Mouse (Mus musculus): Measurements from ENCODE around the gene Knop1. TPM values are rescaled to one million over a fixed set of nuclear protein-coding genes. Genes with fewer than 3 reads are reported as not detected.

Gene Knop1
- 16.1 TPM for polyA plus RNA-seq (2017; shearing (Covaris generic))

DNA sequence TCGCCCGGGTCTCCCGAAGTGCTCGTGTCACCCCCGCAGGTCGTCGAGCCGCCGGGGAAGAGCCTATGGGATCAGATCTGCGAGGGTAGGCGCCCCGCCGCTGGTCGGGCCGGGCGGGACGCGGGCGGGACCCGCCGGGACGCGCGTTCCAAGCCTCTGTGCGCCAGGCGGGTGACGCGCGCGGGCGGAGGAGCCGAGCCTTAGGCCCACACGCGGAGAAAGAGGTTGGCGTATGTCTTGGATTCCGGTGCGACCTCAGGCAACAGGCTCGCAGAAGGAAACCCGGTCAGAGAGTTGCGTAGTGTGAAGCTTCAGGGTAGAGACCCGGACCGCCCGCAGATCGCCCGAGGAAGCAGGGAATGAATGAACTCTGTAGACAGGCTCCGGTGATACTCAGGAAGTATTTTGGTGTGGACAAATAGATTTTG is at the start of gene Knop1:
Knop1 (minus strand) TSS at position 378 of the 428 bp plus-strand sequence.

DNA sequence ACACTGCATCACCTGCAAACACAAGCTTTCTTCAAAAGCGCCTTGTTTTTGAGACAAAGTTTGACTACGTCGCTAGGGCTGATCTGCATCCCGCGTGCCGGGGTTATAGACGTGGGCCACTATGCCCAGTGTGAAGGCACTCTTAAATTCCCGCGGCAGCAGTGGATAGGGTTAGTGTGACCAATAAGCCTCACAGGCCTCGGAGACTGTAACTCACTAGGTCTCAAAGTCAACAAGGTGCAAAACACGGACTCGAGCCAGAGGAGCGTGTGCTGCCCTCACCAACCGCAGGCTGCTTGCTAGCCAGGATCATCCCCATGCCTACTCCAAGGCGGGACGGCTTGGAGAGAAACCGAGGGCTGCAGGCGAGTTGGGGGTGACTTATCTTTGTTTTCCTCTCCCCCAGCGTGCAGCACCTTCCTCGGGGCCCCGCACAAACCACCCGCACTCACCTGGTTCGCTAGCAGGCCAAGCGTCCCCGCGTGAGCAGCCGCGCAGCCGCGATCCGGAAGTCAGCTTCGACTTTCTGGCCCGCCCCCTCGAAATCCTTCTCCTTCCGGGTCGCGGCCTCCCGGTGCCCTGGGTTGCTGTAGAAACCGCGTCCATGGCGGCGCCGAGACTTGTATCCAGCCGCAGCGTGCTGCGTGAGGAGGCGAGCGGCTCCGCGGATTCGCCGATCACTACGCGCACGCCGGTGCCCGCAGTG is 730 bp downstream of the Knop1 start, which contains the start of gene Iqck:
Iqck (plus strand) TSS at position 582 of the 706 bp plus-strand sequence.

Other genes starting within 250 kb of the Knop1 start
- gene Gde1, start 150.5 kb downstream of the Knop1 start, polyA plus RNA-seq (2017; shearing (Covaris generic)), result 50.4 TPM
- 4.2 TPM for gene Ccp110, start 143.7 kb downstream of the Knop1 start, polyA plus RNA-seq (2017; shearing (Covaris generic))
- gene Vps35l, start 116.0 kb downstream of the Knop1 start, polyA plus RNA-seq (2017; shearing (Covaris generic)), result 65.0 TPM
- gene Iqck, start 502 bp downstream of the Knop1 start, polyA plus RNA-seq (2017; shearing (Covaris generic)), result 0.51 TPM
- not detected for gene Gprc5b, start 139.0 kb upstream of the Knop1 start, polyA plus RNA-seq (2017; shearing (Covaris generic))

All from effector memory CD4-positive, alpha-beta T cell, adult 5 months (primary cell).